In genomic region chr14:119895765-119896465, GRCm38 (mm10) we compare ENCODE assay signal across 11 mouse cellular contexts.
DNase-seq lines count a peak whose midpoint lies in the region; ATAC-seq lines count a peak whose summit lies in the region.
"Had no signal": no experiment of that assay in that cellular context is flagged by ENCODE, and none has a peak within 500 bp of the region (broad histone marks: within the 10 kb centered on the region; RNA-seq: fewer than 3 reads in every experiment).

No protein-coding gene starts in this region.

- no peak overlapping the region for H3K4me2 ChIP-seq in kidney, embryonic 15.5 days
- no peak overlapping the region for H3K4me2 ChIP-seq in midbrain, embryonic 13.5 days (replicated peaks)
- H3K4me2 ChIP-seq: limb, embryonic 13.5 days had no signal

- no peaks in the 10 kb centered on the region for H3K36me3 ChIP-seq in kidney, embryonic 15.5 days
- no peaks in the 10 kb centered on the region for H3K36me3 ChIP-seq in midbrain, embryonic 13.5 days
- no peaks in the 10 kb centered on the region for H3K36me3 ChIP-seq in forebrain, embryonic 10.5 days (replicated peaks)
- H3K36me3 ChIP-seq: limb, embryonic 13.5 days had no signal

- peaks cover 6% of the 10 kb centered on the region; the same call in 1 of the 2 replicates for H3K4me1 ChIP-seq in kidney, embryonic 15.5 days
- no peaks in the 10 kb centered on the region; the same call in 1 of the 2 replicates for H3K4me1 ChIP-seq in midbrain, embryonic 13.5 days (replicated peaks)
- H3K4me1 ChIP-seq in forebrain, embryonic 10.5 days: peaks cover 8% of the 10 kb centered on the region; the same call in 1 of the 2 replicates

- no peak overlapping the region for H3K4me3 ChIP-seq in kidney, embryonic 15.5 days (replicated peaks)
- H3K4me3 ChIP-seq in midbrain, embryonic 13.5 days (replicated peaks): no peak overlapping the region
- H3K4me3 ChIP-seq in forebrain, embryonic 10.5 days: no peak overlapping the region
- H3K4me3 ChIP-seq: limb, embryonic 13.5 days had no signal

- no peak for ATAC-seq in kidney, embryonic 15.5 days (replicated peaks; ENCODE audit: low FRiP score)
- peak; percentile 43; the same call in 1 of the 2 replicates for ATAC-seq in midbrain, embryonic 13.5 days
- ATAC-seq: forebrain, embryonic 14.5 days had no signal

- DNase-seq in kidney, postnatal 4 days: no peak
- DNase-seq in ZHBTc4 (ENCODE audit: low read depth, low spot score): peak; percentile 53
- DNase-seq in embryo, embryonic 11.5 days (ENCODE audit: low read depth, low spot score): peak; percentile 5
- DNase-seq in ovary, postnatal 36 days (ENCODE audit: low spot score): no peak
- no peak for DNase-seq in layer of hippocampus, postnatal 10 days (ENCODE audit: low spot score in 2 of 2)
- no peak for DNase-seq in forebrain, embryonic 10.5 days (ENCODE audit: extremely low spot score, low spot score)
- DNase-seq: heart, postnatal 14 days had no signal

- H3K27ac ChIP-seq in kidney, embryonic 15.5 days: 0 out of 2 replicates have a peak overlapping the region, but pooled peaks have one; percentile 9
- H3K27ac ChIP-seq in midbrain, embryonic 13.5 days: no peak overlapping the region; the same call in 1 of the 2 replicates
- no peak overlapping the region for H3K27ac ChIP-seq in forebrain, embryonic 10.5 days
- H3K27ac ChIP-seq: limb, embryonic 13.5 days had no signal

- 34% methylated on average over 10 of the region's 10 CpGs for WGBS in kidney, embryonic 15.5 days
- WGBS in midbrain, embryonic 13.5 days: 71% methylated on average over 10 of the region's 10 CpGs
- 72% methylated on average over 10 of the region's 10 CpGs for WGBS in forebrain, embryonic 10.5 days

- no peak overlapping the region for H3K9ac ChIP-seq in kidney, embryonic 15.5 days
- no peak overlapping the region for H3K9ac ChIP-seq in midbrain, embryonic 13.5 days (replicated peaks)
- H3K9ac ChIP-seq: limb, embryonic 13.5 days had no signal

- H3K9me3 ChIP-seq in kidney, embryonic 15.5 days (replicated peaks): no peaks in the 10 kb centered on the region
- no peaks in the 10 kb centered on the region for H3K9me3 ChIP-seq in midbrain, embryonic 13.5 days
- no peaks in the 10 kb centered on the region for H3K9me3 ChIP-seq in forebrain, embryonic 10.5 days
- H3K9me3 ChIP-seq: limb, embryonic 13.5 days had no signal

- H3K27me3 ChIP-seq in kidney, embryonic 15.5 days: no peaks in the 10 kb centered on the region
- H3K27me3 ChIP-seq in midbrain, embryonic 13.5 days: no peaks in the 10 kb centered on the region
- no peaks in the 10 kb centered on the region for H3K27me3 ChIP-seq in forebrain, embryonic 10.5 days (ENCODE audit: poor library complexity, severe bottlenecking)
- H3K27me3 ChIP-seq: limb, embryonic 13.5 days had no signal

Comparison
In these comparisons a context has a peak if more than half of its experiments do, and no peak if none do; other contexts are left out.
1. DNase-seq: peak in ZHBTc4 (single experiment) and embryo, embryonic 11.5 days (single experiment); none in kidney, postnatal 4 days (0 of 2), ovary, postnatal 36 days (single experiment), layer of hippocampus, postnatal 10 days (0 of 2) and forebrain, embryonic 10.5 days (single experiment).